Mouse (Mus musculus): Measurements from ENCODE around the gene Grem1. TPM values are rescaled to one million over a fixed set of nuclear protein-coding genes. Genes with fewer than 3 reads are reported as not detected.

Grem1 gene
- polyA plus RNA-seq, 1 experiment = 17.9 TPM

- TF ChIP-seq SRF (IDR thresholded peaks at IDR 0.05; ENCODE audit: control insufficient read depth, insufficient read length, low read depth) = no peak
- no peak for TF ChIP-seq REST (IDR thresholded peaks at IDR 0.05; ENCODE audit: insufficient read depth, insufficient read length)
- TF ChIP-seq USF1 (IDR thresholded peaks at IDR 0.05; ENCODE audit: low read depth) = no peak
- no peak for TF ChIP-seq MYOG (IDR thresholded peaks at IDR 0.05; ENCODE audit: control insufficient read depth in 1 of 3, insufficient read depth in 1 of 3, insufficient read length in 2 of 3, low read depth in 2 of 3)
- no peak for TF ChIP-seq TCF3 (IDR thresholded peaks at IDR 0.05; ENCODE audit: insufficient read length, low read depth)
- no peak for TF ChIP-seq MAX (IDR thresholded peaks at IDR 0.05; ENCODE audit: low read depth)
- TF ChIP-seq E2F4 (IDR thresholded peaks at IDR 0.05; ENCODE audit: insufficient read depth) = no peak
- no peak for TF ChIP-seq MYOD1 (IDR thresholded peaks at IDR 0.05; ENCODE audit: control insufficient read depth in 1 of 3, insufficient read length in 2 of 3, low read depth in 2 of 3)
- no peak for TF ChIP-seq POLR2A (IDR thresholded peaks at IDR 0.05; ENCODE audit: insufficient read length, low read depth)
- no peak for TF ChIP-seq CEBPB (IDR thresholded peaks at IDR 0.05; ENCODE audit: insufficient read depth, poor library complexity, severe bottlenecking)
- TF ChIP-seq POLR2AphosphoS2 (IDR thresholded peaks at IDR 0.05; ENCODE audit: insufficient read length, low read depth) = no peak
- no peak for TF ChIP-seq TCF12 (IDR thresholded peaks at IDR 0.05; ENCODE audit: insufficient read depth, poor library complexity, severe bottlenecking)
- H3ac ChIP-seq (ENCODE audit: control insufficient read depth, insufficient read length) = no peak overlapping the region
- H3K36me3 ChIP-seq (ENCODE audit: control insufficient read depth, insufficient read depth) = no peaks in the 10 kb centered on the region
- no peak overlapping the region for H3K4me2 ChIP-seq (ENCODE audit: low read depth)
- H3K79me2 ChIP-seq (ENCODE audit: control insufficient read depth, insufficient read depth) = no peaks in the 10 kb centered on the region
- H3K4me3 ChIP-seq = no peak overlapping the region
- no peaks in the 10 kb centered on the region for H3K27me3 ChIP-seq (ENCODE audit: control insufficient read depth, insufficient read depth, insufficient read length)
These were observed 43.6 kb downstream of the Grem1 start for GRCm38 (mm10) chr2:113714801-113715200.

GRCm38 (mm10) chr2:113713406-113713805 lies 45.0 kb downstream of the Grem1 start:
- Histone ChIP-seq H3K79me2 (ENCODE audit: control insufficient read depth, insufficient read depth) (no peaks in the 10 kb centered on the region), H3ac (ENCODE audit: control insufficient read depth, insufficient read length) (no peak overlapping the region), H3K36me3 (ENCODE audit: control insufficient read depth, insufficient read depth) (peaks cover 4% of the 10 kb centered on the region), H3K4me3 (no peak overlapping the region), H3K27me3 (ENCODE audit: control insufficient read depth, insufficient read depth, insufficient read length) (no peaks in the 10 kb centered on the region), H3K4me2 (ENCODE audit: low read depth) (peak overlapping the region; percentile 36)
- TF ChIP-seq SRF (IDR thresholded peaks at IDR 0.05; ENCODE audit: control insufficient read depth, insufficient read length, low read depth) = no peak

GRCm38 (mm10) chr2:113707507-113707906 lies 50.9 kb downstream of the Grem1 start:
- TF ChIP-seq MYOG (IDR thresholded peaks at IDR 0.05; ENCODE audit: control insufficient read depth in 1 of 3, insufficient read depth in 1 of 3, insufficient read length in 2 of 3, low read depth in 2 of 3) = no peak
- TF ChIP-seq USF1 (IDR thresholded peaks at IDR 0.05; ENCODE audit: low read depth) = no peak
- TF ChIP-seq TCF3 (IDR thresholded peaks at IDR 0.05; ENCODE audit: insufficient read length, low read depth) = no peak
- TF ChIP-seq TCF12 (IDR thresholded peaks at IDR 0.05; ENCODE audit: insufficient read depth, poor library complexity, severe bottlenecking) = no peak
- TF ChIP-seq POLR2A (IDR thresholded peaks at IDR 0.05; ENCODE audit: insufficient read length, low read depth) = no peak
- TF ChIP-seq MYOD1 (IDR thresholded peaks at IDR 0.05; ENCODE audit: control insufficient read depth in 1 of 3, insufficient read length in 2 of 3, low read depth in 2 of 3) = no peak
- no peak for TF ChIP-seq MAX (IDR thresholded peaks at IDR 0.05; ENCODE audit: low read depth)
- TF ChIP-seq CEBPB (IDR thresholded peaks at IDR 0.05; ENCODE audit: insufficient read depth, poor library complexity, severe bottlenecking) = no peak
- TF ChIP-seq REST (IDR thresholded peaks at IDR 0.05; ENCODE audit: insufficient read depth, insufficient read length) = no peak
- no peak for TF ChIP-seq POLR2AphosphoS2 (IDR thresholded peaks at IDR 0.05; ENCODE audit: insufficient read length, low read depth)
- no peak for TF ChIP-seq SRF (IDR thresholded peaks at IDR 0.05; ENCODE audit: control insufficient read depth, insufficient read length, low read depth)
- TF ChIP-seq E2F4 (IDR thresholded peaks at IDR 0.05; ENCODE audit: insufficient read depth) = no peak
- H3K79me2 ChIP-seq (ENCODE audit: control insufficient read depth, insufficient read depth) = no peaks in the 10 kb centered on the region
- H3K27me3 ChIP-seq (ENCODE audit: control insufficient read depth, insufficient read depth, insufficient read length) = no peaks in the 10 kb centered on the region
- H3K4me3 ChIP-seq = no peak overlapping the region
- no peak overlapping the region for H3ac ChIP-seq (ENCODE audit: control insufficient read depth, insufficient read length)
- peaks cover 4% of the 10 kb centered on the region for H3K36me3 ChIP-seq (ENCODE audit: control insufficient read depth, insufficient read depth)
- H3K4me2 ChIP-seq (ENCODE audit: low read depth) = no peak overlapping the region

- Histone ChIP-seq H3K4me3 (no peak overlapping the region), H3K27me3 (ENCODE audit: control insufficient read depth, insufficient read depth, insufficient read length) (no peaks in the 10 kb centered on the region)
These were observed 56.9 kb downstream of the Grem1 start for GRCm38 (mm10) chr2:113701507-113701906.

GRCm38 (mm10) chr2:113696647-113697046 lies 61.8 kb downstream of the Grem1 start:
- no peaks in the 10 kb centered on the region for H3K27me3 ChIP-seq (ENCODE audit: control insufficient read depth, insufficient read depth, insufficient read length)
- TF ChIP-seq TCF3 (IDR thresholded peaks at IDR 0.05; ENCODE audit: insufficient read length, low read depth) (no peak), REST (IDR thresholded peaks at IDR 0.05; ENCODE audit: insufficient read depth, insufficient read length) (no peak), USF1 (IDR thresholded peaks at IDR 0.05; ENCODE audit: low read depth) (no peak), CEBPB (IDR thresholded peaks at IDR 0.05; ENCODE audit: insufficient read depth, poor library complexity, severe bottlenecking) (no peak), POLR2AphosphoS2 (IDR thresholded peaks at IDR 0.05; ENCODE audit: insufficient read length, low read depth) (no peak), MAX (IDR thresholded peaks at IDR 0.05; ENCODE audit: low read depth) (no peak), MYOD1 (IDR thresholded peaks at IDR 0.05; ENCODE audit: control insufficient read depth in 1 of 3, insufficient read length in 2 of 3, low read depth in 2 of 3) (no peak), TCF12 (IDR thresholded peaks at IDR 0.05; ENCODE audit: insufficient read depth, poor library complexity, severe bottlenecking) (no peak), MYOG (IDR thresholded peaks at IDR 0.05; ENCODE audit: control insufficient read depth in 1 of 3, insufficient read depth in 1 of 3, insufficient read length in 2 of 3, low read depth in 2 of 3) (no peak), SRF (IDR thresholded peaks at IDR 0.05; ENCODE audit: control insufficient read depth, insufficient read length, low read depth) (no peak), POLR2A (IDR thresholded peaks at IDR 0.05; ENCODE audit: insufficient read length, low read depth) (no peak), E2F4 (IDR thresholded peaks at IDR 0.05; ENCODE audit: insufficient read depth) (no peak)
- no peaks in the 10 kb centered on the region for H3K79me2 ChIP-seq (ENCODE audit: control insufficient read depth, insufficient read depth)
- H3K4me3 ChIP-seq = no peak overlapping the region
- no peak overlapping the region for H3K4me2 ChIP-seq (ENCODE audit: low read depth)
- no peaks in the 10 kb centered on the region for H3K36me3 ChIP-seq (ENCODE audit: control insufficient read depth, insufficient read depth)
- H3ac ChIP-seq (ENCODE audit: control insufficient read depth, insufficient read length) = no peak overlapping the region

More at GRCm38 (mm10) chr2:113701507-113701906, 56.9 kb downstream of the Grem1 start:
- Histone ChIP-seq H3ac (ENCODE audit: control insufficient read depth, insufficient read length) (no peak overlapping the region), H3K4me2 (ENCODE audit: low read depth) (no peak overlapping the region), H3K79me2 (ENCODE audit: control insufficient read depth, insufficient read depth) (no peaks in the 10 kb centered on the region), H3K36me3 (ENCODE audit: control insufficient read depth, insufficient read depth) (no peaks in the 10 kb centered on the region)
- TF ChIP-seq SRF (IDR thresholded peaks at IDR 0.05; ENCODE audit: control insufficient read depth, insufficient read length, low read depth) (no peak), USF1 (IDR thresholded peaks at IDR 0.05; ENCODE audit: low read depth) (no peak), TCF12 (IDR thresholded peaks at IDR 0.05; ENCODE audit: insufficient read depth, poor library complexity, severe bottlenecking) (no peak), E2F4 (IDR thresholded peaks at IDR 0.05; ENCODE audit: insufficient read depth) (no peak), TCF3 (IDR thresholded peaks at IDR 0.05; ENCODE audit: insufficient read length, low read depth) (no peak), POLR2AphosphoS2 (IDR thresholded peaks at IDR 0.05; ENCODE audit: insufficient read length, low read depth) (no peak), REST (IDR thresholded peaks at IDR 0.05; ENCODE audit: insufficient read depth, insufficient read length) (no peak), MAX (IDR thresholded peaks at IDR 0.05; ENCODE audit: low read depth) (no peak), POLR2A (IDR thresholded peaks at IDR 0.05; ENCODE audit: insufficient read length, low read depth) (no peak)

Data from myocyte (in vitro differentiated cells).